Mouse (Mus musculus) spleen, postnatal 36 days (tissue): ENCODE measurements around the gene Runx2.
A peak's percentile ranks its signal among the peaks of the same experiment; 100 is the strongest.

Experiments used
- DNase-seq, 2 experiments: peaks; one replicate each; pipeline ENCODE4 v3.0.0; 2022; ENCODE audit warnings: low spot score in 2 of 2, mixed read lengths in 1 of 2

Runx2 gene

DNA sequence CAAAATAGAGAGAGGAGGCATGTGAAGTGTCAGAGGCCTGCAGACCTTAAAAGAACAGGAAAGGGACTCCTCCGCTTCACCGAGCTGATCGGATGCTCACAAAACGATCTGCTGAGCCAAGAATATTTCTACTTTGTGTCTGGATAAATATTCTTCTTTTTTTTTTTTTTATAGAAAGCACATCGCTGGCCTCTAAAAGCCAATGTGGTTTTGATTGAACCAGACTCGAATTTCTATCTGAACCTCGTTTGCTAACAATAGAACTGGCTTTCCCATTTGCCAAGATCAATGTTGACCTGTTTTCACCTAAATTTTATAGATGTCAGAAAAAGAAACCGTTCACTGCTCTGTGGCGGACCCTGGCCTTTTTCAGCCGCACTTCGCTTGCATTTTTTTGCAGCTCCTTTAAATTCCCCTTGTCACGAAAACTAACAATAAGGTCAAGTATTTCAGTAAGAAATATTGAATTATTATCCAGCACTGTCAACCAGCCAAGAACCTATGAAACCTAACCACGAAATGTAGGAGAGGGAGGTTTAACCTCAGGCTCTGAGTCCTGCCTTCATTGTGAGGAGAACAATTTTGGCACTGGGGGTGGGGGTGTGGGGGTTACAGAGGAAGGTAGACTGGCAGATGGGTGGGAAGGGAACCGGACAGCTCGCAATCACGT lies 222.4 kb downstream of the Runx2 start:
- no peak for DNase-seq

DNA sequence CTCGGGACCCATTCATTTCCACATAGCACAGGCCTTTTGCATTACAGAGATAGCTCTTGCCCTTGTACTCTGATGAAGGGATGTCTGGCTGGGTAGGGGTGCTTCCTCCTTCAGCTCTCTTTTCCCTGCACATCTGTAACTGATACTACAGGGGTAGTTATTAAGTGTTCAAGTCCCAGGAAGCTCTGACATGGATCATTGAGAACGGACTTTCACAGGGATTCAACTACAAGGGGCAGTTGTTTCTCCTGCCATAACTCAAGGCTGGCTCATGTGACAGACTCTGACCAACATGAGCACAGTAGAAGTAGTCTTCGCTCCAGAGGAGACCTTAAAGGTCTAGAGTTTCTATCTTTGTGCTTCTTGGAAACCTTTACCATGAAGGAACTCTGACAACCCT lies 226.1 kb downstream of the Runx2 start:
- DNase-seq: no peak

DNA sequence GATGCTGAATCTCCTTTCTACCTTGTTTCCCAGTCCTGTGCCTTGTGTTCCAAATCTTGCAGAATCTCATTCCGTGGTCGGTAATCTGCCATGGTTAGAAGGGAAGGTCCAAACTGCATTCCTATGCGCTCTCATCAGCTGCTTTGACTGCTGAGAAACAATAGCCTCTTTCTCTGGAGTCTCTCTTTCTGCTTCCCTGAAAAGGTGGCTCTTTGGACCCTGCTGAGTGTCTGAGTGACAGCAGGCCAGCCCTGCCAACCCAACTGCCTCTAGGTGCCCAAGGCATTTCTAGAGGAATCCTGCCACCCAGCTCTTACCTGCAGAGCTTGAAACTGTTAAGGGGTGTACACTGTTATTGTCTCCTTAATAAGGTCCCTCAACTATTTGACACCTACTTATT lies 226.6 kb downstream of the Runx2 start:
- no peak for DNase-seq

GRCm38 (mm10) chr17:44586196-44586595 lies 228.4 kb downstream of the Runx2 start:
- no peak for DNase-seq

- DNase-seq: no peak
Measured at GRCm38 (mm10) chr17:44584781-44585180, 229.8 kb downstream of the Runx2 start.

DNA sequence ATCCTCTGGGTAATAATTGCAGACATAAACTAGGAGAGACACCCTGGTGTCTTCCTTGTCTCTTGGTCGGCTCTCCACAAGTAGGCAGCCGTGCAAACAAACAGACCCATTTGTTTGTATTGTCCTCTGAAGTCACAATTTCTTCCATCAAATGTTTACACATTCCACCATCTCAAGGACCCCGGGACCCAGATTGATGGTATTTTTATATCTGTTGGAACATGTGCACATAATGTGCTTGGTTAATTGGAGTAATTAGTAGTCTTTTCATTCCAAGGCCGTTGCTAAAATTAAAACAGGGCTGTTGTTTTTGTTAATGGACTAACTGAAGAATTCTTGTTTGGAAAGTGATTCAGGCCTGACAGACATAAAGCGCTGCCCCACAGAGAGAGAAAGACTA lies 236.8 kb downstream of the Runx2 start:
- no peak for DNase-seq

GRCm38 (mm10) chr17:44570899-44571298 lies 243.7 kb downstream of the Runx2 start:
- DNase-seq: no peak

DNA sequence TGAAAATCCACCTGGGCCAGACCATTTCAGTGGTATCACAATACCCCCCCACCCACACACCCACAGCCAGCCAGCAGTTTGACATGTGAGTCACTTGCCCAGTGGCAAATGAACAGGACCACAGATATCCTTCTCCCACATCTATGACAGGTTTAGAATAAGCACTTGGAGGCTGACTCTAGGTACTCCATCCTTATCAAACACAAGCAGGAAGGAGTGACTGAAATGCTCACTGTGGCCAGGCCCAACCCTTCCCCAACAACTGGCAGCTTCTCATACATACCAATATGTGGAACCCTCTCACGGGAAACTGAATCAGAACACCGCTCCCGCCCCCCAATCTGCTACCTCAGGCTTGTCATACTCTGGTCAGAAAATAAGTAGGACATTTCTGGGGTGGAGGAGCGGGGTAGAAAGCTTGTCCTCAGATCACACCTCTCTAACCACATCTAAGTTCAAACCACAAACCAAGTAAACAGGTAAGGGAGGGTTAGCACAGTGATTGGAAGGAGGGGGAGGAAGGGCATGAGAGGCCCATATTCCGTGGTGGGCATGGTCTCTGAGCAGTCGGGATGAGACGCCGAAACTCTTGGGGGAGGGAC lies 245.5 kb downstream of the Runx2 start:
- peak in 1 of 2 experiments; percentile 4 for DNase-seq

DNA sequence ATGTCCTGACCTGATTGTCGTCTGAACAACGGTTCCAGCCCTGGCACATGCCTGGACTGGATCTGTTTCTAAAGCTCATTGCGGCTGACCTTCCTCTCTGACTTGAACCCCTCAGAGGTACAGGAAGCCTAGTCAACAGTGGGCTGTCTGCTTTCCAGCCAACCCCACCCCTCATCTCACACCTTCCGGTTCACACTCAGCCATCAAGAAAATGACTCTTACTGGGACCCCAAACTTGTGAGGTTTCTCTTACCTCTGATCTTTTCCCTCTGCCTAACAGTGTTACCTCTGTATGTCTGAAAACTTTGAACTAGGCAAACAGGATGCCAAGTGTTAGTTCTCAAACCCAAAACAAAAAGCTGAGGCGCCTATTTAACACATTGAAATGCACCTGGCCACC lies 247.6 kb downstream of the Runx2 start:
- DNase-seq: no peak

DNA sequence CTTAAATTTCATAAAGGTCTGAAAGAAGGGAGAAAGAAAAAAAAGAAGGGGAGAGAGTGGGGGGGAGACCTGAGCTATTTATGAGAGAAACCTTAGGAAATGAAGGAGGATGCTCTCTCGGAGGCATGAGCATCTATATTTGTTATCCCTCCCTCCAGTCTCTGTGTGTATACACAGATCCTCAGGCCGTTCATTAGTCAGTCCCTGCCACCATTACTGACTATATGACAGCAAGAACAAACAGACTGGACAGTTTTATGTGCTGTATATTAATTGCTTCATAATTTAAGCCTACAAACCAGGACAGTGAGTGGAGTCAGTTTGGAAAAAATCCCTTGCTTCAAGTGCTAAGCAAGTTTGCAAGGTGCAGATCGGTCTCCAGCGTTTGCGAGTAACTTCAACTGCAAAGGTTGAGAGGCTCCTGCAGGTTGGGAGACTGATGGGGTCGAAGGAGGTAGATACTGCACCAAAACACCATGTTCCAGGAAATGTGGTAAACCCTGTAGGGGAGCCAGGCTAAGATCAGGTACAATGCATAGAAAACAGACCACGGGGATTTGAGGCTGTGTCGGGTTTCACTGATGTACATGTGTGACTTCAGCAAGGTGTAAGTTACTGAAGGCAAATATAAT lies 248.6 kb downstream of the Runx2 start:
- no peak for DNase-seq

DNA sequence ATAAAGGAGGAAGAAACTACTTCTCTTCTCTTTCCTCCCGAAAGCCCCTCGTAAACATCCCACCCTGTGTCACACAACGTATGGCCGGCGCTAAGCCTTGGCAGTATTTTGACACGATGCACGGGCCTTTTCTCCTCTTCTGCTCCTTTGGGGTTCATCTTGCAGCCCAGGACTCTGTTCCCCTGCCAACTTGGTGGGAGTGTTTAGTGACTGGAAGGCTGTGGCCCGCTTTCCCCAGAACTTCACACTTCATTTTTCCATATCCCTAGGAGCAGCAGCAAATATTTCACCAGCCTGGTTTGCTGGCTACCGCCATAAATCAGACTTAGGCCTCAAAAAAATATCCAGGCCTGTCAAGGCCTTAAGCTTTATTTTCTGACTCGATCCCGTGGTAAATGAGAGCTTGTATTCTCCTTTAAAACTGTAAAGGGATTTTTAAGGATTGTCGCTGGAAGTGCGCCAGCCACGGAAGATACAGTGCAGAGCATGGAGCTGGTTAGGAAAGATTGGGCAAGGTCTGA lies 249.2 kb downstream of the Runx2 start:
- no peak for DNase-seq

GRCm38 (mm10) chr17:44564611-44565198 lies 249.9 kb downstream of the Runx2 start:
- DNase-seq: no peak

DNA sequence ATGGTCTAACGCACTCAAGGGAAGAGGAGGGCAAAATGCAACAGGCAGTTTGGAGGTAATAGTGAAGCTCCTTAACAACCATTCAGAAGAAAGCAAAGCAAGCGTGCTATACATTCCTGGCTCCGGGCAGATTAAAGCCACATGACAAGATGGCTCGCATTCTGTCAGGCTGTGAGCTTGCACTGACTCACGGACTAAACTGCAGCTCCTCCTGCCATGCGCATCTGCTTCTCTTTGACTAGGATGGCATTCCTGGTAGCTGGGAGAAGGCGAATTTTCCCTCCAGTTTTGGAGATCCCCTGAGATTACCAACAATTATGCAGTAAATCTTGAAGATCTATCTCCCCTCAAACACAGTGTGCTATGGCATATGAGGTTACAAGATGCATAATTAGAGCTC lies 254.6 kb downstream of the Runx2 start:
- DNase-seq: no peak

- no peak for DNase-seq
Measured at GRCm38 (mm10) chr17:44557199-44558111, 257.1 kb downstream of the Runx2 start.

- no peak for DNase-seq
Measured at GRCm38 (mm10) chr17:44554941-44555340, 259.7 kb downstream of the Runx2 start.

- no peak for DNase-seq
Measured at GRCm38 (mm10) chr17:44549551-44549950, 265.0 kb downstream of the Runx2 start.

DNA sequence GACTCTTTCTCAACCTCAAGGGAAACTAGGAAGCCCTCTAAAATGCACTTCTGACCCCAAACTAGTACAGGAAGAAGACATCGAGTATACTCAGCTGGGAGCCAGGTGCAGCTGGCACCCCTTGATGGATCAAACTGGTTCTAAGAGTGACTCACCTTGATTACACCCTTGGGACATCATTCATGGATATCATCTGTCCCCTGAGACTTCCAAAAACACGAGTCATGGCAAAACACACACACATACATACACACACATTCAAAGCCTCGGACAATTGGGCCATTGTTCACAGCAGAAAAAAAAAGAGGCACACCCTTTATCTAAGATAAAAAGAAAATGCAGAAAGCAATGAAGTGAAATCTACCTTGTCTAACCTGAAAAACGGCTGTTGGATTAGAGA lies 266.7 kb downstream of the Runx2 start:
- no peak for DNase-seq

GRCm38 (mm10) chr17:44546801-44547200 lies 267.8 kb downstream of the Runx2 start:
- no peak for DNase-seq

DNA sequence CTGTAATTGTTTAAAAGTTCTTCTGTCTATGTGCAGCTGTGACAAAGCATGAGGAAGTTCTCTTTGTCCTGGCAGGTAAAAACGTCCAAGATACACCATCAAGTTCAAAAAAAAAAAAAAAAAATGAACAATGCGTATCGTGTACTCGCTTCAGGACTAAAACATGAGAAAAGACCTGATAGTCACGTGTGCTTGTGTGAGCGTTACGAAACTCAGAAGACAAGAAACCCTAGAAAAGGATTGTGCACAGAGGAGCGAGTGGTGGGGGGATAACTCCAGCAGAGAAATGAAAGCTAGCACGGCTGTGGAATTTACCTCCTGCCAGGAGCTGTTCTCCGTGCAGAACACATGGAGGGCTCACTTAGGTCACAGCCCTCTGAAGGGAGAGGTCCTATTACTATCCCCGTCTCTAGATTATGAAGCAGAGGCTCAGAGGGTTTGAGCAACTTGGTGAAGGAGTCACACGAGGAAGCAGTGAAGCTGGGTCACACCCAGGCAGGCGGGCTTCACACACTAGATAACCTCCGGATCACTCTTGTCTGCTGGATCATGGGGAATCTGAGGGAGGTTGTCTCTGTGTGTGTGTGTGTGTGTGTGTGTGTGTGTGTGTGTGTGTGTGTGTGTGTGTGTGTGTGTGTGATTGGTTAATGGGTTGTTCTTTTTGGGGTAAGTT lies 269.3 kb downstream of the Runx2 start:
- DNase-seq: no peak

DNA sequence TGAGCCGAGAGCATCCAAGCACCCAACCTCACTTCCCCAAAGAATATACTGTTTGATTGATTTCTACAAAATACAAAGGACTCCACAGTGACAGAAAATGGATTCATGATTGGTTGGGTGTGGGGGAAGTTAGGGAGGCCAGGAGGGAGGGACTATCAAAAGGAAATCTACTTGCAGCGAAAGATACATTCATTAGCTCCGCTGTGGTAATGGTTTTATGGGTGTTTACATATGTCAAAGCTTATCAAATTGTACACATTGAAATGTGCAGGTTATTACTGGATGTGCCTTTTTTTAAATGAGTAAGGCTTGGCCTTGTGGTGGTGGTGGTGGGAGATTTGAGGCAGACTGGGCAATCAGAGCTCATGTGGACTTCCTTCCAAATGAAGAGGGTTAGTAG lies 271.9 kb downstream of the Runx2 start:
- DNase-seq: no peak

GRCm38 (mm10) chr17:44540699-44541098 lies 273.9 kb downstream of the Runx2 start:
- no peak for DNase-seq
